Mouse (Mus musculus): ENCODE results near the gene Fam168b.

The Fam168b gene

DNA sequence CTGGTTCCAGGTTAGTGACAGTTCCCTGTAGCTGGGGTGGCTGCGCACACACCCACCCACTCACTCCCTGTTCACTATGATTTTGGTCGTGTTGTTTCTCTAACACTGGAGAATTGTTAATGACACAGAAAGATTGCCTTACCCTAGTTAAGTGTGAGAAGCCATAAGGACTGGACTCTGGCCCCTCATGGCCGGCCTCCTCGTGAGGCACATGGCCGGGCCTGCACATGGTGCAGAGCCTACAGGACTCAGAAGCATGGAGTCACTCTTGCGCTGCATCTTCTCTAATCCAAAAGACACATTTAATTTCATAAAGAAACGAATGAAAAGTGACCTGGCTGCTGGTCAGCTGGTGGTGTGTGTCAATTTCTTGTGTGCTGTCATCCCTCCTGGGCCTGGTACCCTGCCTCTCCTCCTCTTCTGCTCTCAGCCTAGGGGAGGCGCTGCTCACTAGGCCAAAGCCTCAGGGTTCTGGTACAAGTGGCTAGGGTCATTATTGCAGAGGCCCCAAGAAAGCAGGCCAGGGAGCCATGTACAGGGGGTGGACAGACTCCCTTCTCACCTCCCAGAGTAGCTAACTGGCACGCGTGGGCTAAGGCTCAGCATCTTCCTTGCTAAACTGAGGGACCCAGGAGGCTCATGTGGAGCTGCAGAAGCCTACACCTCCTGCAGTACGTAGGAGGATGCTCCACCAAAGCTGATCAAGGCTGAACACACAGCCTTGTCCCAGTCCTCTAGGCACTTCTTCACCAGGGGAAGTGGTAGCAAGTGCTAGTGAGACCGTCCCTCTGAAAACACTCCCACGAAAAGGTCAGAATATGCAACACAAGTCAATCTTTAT lies 30.2 kb downstream of the Fam168b start:
- DNase-seq (ENCODE audit: low spot score) = no peak

DNA sequence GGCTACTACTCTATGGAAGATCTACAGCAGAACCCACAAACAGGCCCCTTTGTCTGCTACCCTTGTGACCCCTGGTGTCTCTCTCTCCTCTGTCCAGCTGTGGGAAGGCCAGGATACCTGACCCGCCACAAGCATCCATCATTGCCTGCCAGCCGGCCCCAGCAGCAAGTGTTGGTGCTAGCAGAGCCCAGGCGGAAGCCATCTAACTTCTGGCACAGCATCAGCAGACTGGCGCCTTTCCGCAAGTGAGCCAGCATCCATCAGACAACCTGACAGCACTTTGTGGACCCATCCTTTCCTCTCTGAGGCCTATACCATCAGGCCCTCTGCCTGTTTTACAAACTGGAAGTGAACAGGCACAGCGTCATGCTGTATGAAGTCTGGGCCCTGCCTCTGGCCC lies 31.3 kb downstream of the Fam168b start:
- no peak for DNase-seq (ENCODE audit: low spot score)

DNA sequence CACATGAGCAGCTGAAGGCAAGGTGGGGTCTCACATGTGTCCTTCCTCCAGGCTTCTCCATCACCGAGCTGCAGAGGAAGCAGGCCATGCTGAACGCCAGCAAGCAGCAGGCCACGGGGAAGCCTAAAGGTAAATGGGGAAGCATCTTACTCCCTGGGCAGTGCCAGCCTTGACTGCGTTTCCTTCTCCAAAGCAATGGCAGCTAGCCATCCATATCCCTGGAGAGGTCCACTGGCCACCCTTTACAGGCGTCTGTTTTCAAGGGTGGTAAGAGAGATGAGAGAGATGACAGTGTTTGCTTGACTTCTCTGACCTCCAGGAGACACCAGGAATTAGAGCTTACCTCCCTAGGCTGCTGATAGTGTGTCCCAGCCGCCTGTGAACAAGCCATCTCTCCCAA lies 31.8 kb downstream of the Fam168b start:
- no peak for DNase-seq (ENCODE audit: low spot score)

DNA sequence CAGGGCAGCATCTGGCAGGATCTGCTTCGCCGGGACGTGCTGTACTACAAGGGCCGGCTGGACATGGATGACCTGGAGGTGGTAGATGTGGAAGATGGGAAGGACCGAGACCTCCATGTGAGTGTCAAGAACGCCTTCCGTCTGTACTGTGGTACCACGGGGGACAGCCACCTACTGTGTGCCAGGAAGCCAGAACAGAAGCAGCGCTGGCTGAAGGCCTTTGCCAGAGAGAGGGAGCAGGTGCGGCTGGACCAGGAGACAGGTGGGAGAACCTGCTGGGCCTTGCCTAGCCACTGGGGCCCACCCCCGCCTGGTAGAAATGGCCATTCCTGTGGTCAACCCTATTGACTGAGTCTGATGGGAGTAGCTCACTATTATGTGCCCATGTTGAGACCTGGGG lies 32.6 kb downstream of the Fam168b start:
- DNase-seq (ENCODE audit: low spot score) = no peak

DNA sequence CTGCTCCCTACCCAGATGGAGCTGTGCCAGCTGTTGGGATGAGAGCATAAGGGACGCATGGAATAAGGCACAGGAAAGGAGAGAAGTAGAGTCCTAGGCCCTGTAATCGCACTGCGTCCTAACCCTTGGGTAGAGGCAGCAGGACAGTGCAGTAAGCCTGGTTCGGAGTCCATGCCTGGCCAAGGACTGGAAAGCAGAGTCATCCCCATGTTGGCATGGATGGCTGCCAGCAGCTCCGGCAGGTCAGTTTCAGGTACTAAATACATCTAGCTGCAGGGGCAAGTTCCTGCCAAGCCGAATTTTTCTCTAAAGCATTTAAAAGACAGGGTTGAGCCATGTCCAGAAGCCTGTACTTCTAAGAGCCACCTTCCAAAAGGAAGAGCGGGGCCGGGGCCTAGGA lies 34.4 kb downstream of the Fam168b start:
- DNase-seq (ENCODE audit: low spot score) = no peak

DNA sequence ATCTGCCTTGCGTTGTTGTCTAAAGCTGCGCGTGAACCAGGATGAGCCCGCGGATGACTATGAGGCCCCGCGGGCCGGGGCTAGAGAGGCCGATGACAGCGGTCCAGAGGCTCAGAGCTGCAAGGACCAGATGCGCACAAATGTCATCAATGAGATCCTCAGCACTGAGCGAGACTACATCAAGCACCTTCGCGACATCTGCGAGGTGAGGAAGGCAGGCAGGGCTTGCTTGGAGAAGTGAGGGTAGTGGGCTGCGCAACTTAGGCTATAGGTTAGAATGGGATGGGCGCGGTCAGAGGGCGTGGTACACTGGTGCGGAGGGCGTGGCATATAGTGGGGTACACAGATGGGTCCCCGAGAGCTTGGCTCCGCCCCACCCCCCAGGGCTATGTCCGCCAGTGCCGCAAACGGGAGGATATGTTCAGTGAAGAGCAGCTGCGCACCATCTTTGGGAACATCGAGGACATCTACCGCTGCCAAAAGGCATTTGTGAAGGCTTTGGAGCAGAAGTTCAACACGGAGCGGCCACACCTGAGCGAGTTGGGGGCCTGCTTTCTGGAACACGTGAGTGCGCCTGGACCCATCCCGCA lies 36.8 kb downstream of the Fam168b start:
- no peak for DNase-seq (ENCODE audit: low spot score)

DNA sequence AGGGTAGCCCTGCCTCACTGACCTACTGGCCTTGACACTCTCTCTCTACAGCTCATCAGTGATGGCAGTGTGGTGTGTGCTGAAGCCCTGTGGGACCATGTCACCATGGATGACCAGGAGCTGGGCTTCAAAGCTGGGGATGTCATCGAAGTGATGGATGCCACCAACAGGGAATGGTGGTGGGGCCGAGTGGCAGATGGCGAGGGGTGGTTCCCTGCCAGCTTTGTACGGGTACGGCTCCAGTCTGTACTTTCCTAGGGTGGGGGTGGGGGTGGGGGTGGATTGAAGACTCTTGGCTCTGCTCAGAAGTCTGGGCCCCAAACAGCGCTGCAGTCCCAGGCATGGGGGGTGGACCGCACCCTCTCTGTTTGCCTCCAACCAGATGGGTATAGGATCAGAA lies 38.0 kb downstream of the Fam168b start:
- DNase-seq (ENCODE audit: low spot score) = no peak

DNA sequence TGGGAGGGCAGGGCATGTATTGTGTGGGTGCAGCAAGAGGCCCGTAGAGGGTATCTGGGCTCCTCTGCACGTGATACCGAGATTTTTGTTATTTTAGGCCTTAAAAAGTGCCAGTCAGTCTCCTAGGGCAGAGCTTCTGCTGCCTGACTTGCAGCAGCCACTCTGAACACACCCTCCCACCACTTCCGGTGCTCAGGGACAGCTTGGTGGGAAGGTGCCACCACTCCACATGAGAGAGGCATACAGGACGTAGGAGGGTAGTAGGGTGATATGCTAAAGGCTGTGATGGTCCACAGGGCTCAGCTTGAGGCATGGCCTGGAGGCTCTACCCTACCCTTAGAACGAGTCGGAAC lies 40.6 kb downstream of the Fam168b start:
- DNase-seq (ENCODE audit: low spot score) = no peak

DNA sequence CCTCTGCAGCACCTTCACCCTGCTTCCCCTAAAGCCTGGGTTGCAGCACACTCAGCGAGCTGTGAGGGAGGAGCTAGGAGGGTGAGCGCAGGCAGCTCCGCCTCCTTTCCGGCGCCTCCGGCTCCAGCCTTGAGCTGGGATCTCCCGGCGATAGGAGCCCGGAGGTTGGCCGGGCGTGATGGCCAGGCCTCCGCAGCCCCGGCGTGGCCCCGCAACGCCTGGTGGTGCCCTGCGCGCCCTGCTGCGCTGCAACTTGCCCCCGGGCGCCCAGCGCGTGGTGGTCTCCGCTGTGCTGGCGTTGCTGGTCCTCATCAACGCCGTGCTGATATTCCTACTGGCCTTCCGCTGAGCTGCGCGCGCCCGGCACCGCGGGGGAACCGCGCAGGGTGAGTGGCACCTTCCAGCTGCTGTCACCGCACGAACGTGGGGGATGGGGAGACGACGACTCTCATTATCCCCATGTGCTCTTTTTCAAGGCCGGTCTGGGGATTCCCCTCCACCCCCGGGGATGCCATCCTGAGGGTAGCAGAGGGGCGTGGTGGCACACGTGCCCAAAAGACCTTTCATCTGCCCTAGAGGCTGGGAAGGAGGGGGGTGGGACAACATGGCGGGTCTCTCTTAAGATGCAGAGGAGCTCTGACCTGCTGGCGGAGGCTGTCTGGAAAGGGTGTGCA lies 41.1 kb downstream of the Fam168b start:
- peak; percentile 33 for DNase-seq (ENCODE audit: low spot score)

DNA sequence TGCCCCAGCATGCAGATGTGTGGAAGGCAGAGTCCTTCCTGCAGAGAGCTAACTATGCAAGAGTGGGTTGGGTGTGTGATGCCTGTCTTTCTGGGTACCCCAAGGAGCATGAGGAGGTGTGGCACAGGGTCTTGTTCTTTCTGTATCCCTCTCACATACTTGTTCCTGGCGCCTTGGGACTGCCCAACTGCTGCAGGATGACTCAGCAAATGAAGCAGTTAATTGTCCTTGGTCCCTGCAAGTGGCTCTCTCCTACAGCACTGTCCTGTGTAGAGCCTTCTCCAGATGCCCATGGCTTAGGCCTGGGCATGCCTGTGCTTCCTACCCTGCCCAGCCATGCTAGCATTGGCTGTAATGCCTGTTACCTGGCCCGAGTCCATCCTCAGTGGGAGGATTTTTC lies 43.7 kb downstream of the Fam168b start:
- no peak for DNase-seq (ENCODE audit: low spot score)

DNA sequence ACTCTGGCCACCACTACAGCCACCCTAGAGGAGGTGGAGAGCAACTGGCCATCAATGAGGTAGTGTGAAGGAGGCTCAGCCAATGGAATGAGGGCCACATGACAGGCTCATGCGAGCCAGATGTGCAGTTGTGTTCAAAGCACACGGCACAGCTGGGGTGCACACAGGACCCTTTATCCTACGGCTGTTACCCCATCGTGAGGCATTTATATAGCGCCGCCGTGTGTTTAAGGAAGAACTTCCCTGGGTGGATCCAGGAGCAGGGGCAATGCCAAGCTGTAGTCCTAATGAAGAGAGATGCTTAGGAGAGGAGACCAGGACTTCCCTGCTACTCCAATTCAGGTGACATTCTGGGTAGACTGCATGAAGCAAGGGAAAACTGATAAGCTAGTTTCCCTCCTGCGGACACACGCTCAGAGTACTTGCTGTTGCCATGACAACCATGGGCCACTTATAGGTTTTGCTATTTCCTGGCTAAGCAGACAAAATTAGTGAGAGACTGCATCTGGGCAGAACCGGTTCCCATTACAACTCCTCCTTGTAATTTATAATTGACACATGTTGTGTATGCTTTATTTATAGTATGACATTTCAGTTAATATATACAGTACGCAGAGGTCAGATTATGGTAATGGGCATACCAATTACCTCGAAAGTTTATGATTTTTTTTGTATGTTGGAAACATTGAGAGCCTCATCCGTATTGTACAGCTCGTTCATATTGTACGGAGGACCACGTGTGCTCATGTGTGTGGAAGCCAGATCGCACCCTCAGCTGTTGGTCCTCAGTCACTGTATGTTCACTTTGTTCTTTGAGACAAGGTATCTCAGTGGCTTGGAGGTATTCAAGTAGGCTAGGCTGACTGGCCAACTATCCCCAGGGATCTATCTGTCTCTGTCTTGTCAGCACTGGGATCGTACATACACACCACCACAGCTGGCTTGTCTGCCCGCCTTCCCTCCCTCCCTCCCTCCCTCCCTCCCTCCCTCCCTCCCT lies 49.3 kb downstream of the Fam168b start:
- no peak for DNase-seq (ENCODE audit: low spot score)

DNA sequence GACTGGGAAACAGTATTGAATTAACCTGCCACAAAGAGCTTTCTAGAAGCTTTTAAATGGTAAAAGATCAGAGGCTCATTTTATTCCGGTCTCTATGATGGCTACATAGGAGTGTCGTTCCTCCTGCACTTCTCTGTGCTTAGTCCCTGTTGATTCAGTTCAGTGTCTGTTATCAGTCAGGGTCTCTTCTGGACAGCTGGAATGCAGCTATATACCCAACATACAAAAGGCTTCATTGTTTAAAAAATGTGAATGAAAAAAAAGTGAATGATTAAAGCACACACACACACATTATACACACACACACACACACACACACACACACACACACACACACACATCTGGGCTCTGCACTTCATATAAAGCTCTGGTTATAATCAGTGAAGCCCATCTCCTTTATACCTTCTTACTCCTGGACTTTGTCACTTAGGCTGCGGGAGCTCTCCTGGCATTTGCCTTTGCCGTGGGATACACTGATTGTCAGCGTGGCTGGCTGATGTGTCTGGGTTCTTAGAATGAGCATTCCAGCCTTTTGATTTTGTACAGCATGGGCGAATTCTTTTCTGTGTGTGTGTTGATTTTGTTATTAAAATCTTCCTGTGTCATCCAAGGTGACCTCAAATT lies 59.2 kb downstream of the Fam168b start:
- no peak for DNase-seq (ENCODE audit: low spot score)

DNA sequence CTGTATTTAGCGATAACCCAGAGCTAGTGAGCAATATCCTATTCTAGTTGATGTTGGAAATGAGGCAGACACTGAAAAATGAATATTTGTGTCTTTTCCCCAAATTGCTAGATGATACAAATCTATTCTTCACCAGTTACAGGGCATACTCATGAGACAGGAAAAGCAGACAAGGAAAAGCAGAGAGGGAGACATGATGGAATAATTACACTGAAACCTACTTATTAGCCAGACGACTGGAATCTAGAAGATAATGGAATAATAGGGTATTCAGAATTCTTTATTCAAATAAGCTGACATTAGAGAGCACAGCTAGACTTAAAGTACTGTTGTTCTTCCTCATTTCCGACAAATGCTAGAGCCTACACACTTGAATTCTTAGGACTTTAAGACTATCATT lies 67.0 kb downstream of the Fam168b start:
- DNase-seq (ENCODE audit: low spot score) = no peak

DNA sequence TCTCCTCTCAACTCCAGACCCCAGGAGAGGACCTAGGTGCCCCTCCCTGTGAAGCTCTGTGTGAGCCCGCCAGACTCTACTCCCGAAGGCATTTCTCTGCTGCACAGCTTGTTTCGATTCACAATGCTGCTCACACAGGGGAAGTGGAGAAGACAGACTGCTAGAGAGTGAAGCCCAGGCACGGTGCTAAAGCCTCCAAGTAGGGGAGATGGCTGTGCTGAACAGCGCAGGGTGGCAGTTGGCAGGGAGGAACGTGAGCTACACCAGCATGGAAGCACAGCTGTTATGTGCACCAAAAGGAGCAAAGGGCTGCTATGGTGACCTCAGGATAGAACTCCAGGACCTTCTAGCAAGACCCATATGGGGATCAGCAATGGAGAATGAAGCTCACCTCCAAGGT lies 74.0 kb downstream of the Fam168b start:
- DNase-seq (ENCODE audit: low spot score) = no peak

DNA sequence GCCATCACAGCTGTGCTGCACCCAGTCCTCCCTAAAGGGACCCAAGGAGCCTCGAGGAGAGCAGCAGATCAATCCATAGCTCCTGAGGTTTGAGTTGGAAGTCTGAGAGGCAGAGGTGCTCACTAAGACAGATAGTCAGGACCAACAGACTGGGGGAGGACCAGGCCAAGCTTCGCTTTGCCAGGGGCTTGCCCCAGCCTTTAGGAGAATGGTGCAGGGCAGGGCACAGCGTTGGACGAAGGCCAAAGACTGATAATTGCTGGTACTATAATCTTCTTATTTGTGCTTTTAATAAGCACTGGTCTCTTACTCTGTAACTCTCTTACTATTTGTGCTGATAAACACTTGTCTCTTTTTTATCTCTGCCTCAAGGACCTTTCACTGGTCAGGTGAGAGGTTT lies 75.0 kb downstream of the Fam168b start:
- no peak for DNase-seq (ENCODE audit: low spot score)

DNA sequence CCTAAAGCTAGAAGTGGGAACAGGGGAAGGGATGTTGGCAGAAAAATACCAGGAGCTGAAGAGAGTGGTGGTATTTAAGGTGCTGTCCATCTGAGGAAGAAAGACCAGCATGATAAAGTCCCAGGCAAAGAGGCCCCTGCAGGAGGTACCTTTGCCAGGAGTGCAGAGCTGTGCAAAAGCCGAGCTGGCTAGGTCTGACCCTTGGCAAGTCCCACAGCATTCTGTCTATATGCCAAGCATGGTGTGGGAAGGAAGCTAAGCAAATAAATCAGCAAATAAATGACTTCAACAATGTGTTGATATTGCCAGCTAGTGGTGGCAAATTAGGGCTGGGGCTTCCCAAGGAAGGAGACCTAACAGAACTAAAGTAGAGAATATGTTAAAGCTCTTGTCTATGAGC lies 76.0 kb downstream of the Fam168b start:
- no peak for DNase-seq (ENCODE audit: low spot score)

Data from c-Kit-positive CD71-positive TER-119-positive erythroid progenitor cells, embryonic 14.5 days (primary cell).